24 mouse cellular contexts compared by ENCODE assay signal in genomic region chr12:12064395-12064794, GRCm38 (mm10).
DNase-seq lines count a peak whose midpoint lies in the region; ATAC-seq and TF ChIP-seq lines count a peak whose summit lies in the region.
"Had no signal": no experiment of that assay in that cellular context is flagged by ENCODE, and none has a peak within 500 bp of the region (broad histone marks: within the 10 kb centered on the region; RNA-seq: fewer than 3 reads in every experiment).

No protein-coding gene starts in this region.

- no peaks in the 10 kb centered on the region for H3K9me3 ChIP-seq in midbrain, embryonic 14.5 days (ENCODE audit: control insufficient read depth, low read length)
- H3K9me3 ChIP-seq in midbrain, embryonic 13.5 days: no peaks in the 10 kb centered on the region
- H3K9me3 ChIP-seq in stomach, postnatal 0 days (ENCODE audit: control insufficient read depth, low read length): no peaks in the 10 kb centered on the region
- H3K9me3 ChIP-seq: embryonic facial prominence, embryonic 12.5 days; G1E; liver, embryonic 13.5 days; neural tube, embryonic 12.5 days had no signal

- no peak overlapping the region for H3K9ac ChIP-seq in midbrain, embryonic 14.5 days (replicated peaks; ENCODE audit: low read length)
- H3K9ac ChIP-seq in midbrain, embryonic 13.5 days (replicated peaks): no peak overlapping the region
- H3K9ac ChIP-seq in stomach, postnatal 0 days (ENCODE audit: low read length): no peak overlapping the region
- H3K9ac ChIP-seq: embryonic facial prominence, embryonic 12.5 days; hindbrain, embryonic 14.5 days; liver, embryonic 13.5 days; neural tube, embryonic 12.5 days had no signal

- 81% methylated on average over 4 of the region's 4 CpGs for WGBS in midbrain, embryonic 14.5 days
- 81% methylated on average over 4 of the region's 4 CpGs for WGBS in midbrain, embryonic 13.5 days
- WGBS in stomach, postnatal 0 days: 74% methylated on average over 4 of the region's 4 CpGs

- no peak for TF ChIP-seq EP300 in stomach, postnatal 0 days (optimal IDR thresholded peaks at IDR 0.05)

- no peak for TF ChIP-seq CTCF in stomach, postnatal 0 days (IDR thresholded peaks at IDR 0.05; ENCODE audit: low read depth)

- H3K4me2 ChIP-seq in midbrain, embryonic 14.5 days (ENCODE audit: low read length): no peak overlapping the region
- no peak overlapping the region for H3K4me2 ChIP-seq in midbrain, embryonic 13.5 days (replicated peaks)
- H3K4me2 ChIP-seq in stomach, postnatal 0 days (replicated peaks; ENCODE audit: low read depth): no peak overlapping the region
- H3K4me2 ChIP-seq: embryonic facial prominence, embryonic 12.5 days; hindbrain, embryonic 14.5 days; liver, embryonic 13.5 days; midbrain, embryonic 11.5 days; neural tube, embryonic 12.5 days had no signal

- H3K27ac ChIP-seq in midbrain, embryonic 14.5 days (replicated peaks; ENCODE audit: low read depth, low read length): no peak overlapping the region
- H3K27ac ChIP-seq in midbrain, embryonic 13.5 days: no peak overlapping the region
- no peak overlapping the region for H3K27ac ChIP-seq in stomach, postnatal 0 days (replicated peaks)
- H3K27ac ChIP-seq: embryonic facial prominence, embryonic 12.5 days; hindbrain, embryonic 14.5 days; kidney, postnatal 0 days; liver, embryonic 13.5 days; neural tube, embryonic 12.5 days had no signal

- H3K4me1 ChIP-seq in midbrain, embryonic 14.5 days (ENCODE audit: control insufficient read depth, insufficient read depth, low read length): no peaks in the 10 kb centered on the region
- H3K4me1 ChIP-seq in midbrain, embryonic 13.5 days (replicated peaks): no peaks in the 10 kb centered on the region
- no peaks in the 10 kb centered on the region for H3K4me1 ChIP-seq in stomach, postnatal 0 days (replicated peaks; ENCODE audit: control insufficient read depth, insufficient read depth)
- H3K4me1 ChIP-seq: embryonic facial prominence, embryonic 12.5 days; liver, embryonic 13.5 days; neural tube, embryonic 12.5 days had no signal

- no peak overlapping the region for H3K4me3 ChIP-seq in midbrain, embryonic 14.5 days (replicated peaks; ENCODE audit: low read depth, low read length)
- H3K4me3 ChIP-seq in midbrain, embryonic 13.5 days (replicated peaks): no peak overlapping the region
- H3K4me3 ChIP-seq in stomach, postnatal 0 days (ENCODE audit: low read depth, low read length): no peak overlapping the region
- H3K4me3 ChIP-seq: embryonic facial prominence, embryonic 12.5 days; liver, embryonic 13.5 days; neural tube, embryonic 12.5 days had no signal

- no peak for ATAC-seq in midbrain, embryonic 14.5 days (ENCODE audit: low FRiP score, low TSS enrichment)
- no peak for ATAC-seq in midbrain, embryonic 13.5 days
- ATAC-seq in stomach, postnatal 0 days (ENCODE audit: low FRiP score, low TSS enrichment): no peak
- ATAC-seq: inflammation-experienced regulatory T-cells, adult 6 months; Patski had no signal

- DNase-seq in heart, adult 11 months: peak; percentile 72
- DNase-seq in heart, adult 18-20 months: no peak
- DNase-seq in midbrain, embryonic 14.5 days: peak; percentile 4
- DNase-seq in frontal cortex, postnatal 36 days (ENCODE audit: low spot score in 2 of 2): peak; percentile 27 to 51
- peak; percentile 56 for DNase-seq in telencephalon, adult 2 months (ENCODE audit: low read depth, low spot score)
- no peak for DNase-seq in stomach, postnatal 0 days (ENCODE audit: low spot score)
- DNase-seq: adrenal gland, adult 2 months; cerebellum, adult 11-12 months; cerebellum, postnatal 14 days; gastrocnemius, postnatal 25 days; kidney, adult 2 months; liver, embryonic 13.5 days; lung, adult 2 months; lung, postnatal 14 days had no signal

- H3K36me3 ChIP-seq in midbrain, embryonic 14.5 days (ENCODE audit: control insufficient read depth, insufficient read depth, low read length): no peaks in the 10 kb centered on the region
- H3K36me3 ChIP-seq in midbrain, embryonic 13.5 days: no peaks in the 10 kb centered on the region
- no peaks in the 10 kb centered on the region for H3K36me3 ChIP-seq in stomach, postnatal 0 days (ENCODE audit: control insufficient read depth, insufficient read depth, low read length)
- H3K36me3 ChIP-seq: embryonic facial prominence, embryonic 12.5 days; G1E; liver, embryonic 13.5 days; neural tube, embryonic 12.5 days had no signal

- no peaks in the 10 kb centered on the region for H3K27me3 ChIP-seq in midbrain, embryonic 14.5 days (ENCODE audit: control insufficient read depth, insufficient read depth, low read length)
- no peaks in the 10 kb centered on the region for H3K27me3 ChIP-seq in midbrain, embryonic 13.5 days
- H3K27me3 ChIP-seq in stomach, postnatal 0 days (ENCODE audit: control insufficient read depth, insufficient read depth, low read length): no peaks in the 10 kb centered on the region
- H3K27me3 ChIP-seq: CH12.LX; embryonic facial prominence, embryonic 12.5 days; liver, embryonic 13.5 days; neural tube, embryonic 12.5 days had no signal

Comparison
In these comparisons a context has a peak if more than half of its experiments do, and no peak if none do; other contexts are left out.
1. DNase-seq: peak in heart, adult 11 months (single experiment), midbrain, embryonic 14.5 days (single experiment), frontal cortex, postnatal 36 days (2 of 2) and telencephalon, adult 2 months (single experiment); none in heart, adult 18-20 months (0 of 2) and stomach, postnatal 0 days (single experiment).